Mouse (Mus musculus): ENCODE data around the gene Barhl1.

GRCm38 (mm10) chr2:28892796-28893195 is 23.7 kb downstream of the Barhl1 start:
- TF ChIP-seq POLR2AphosphoS2 (IDR thresholded peaks at IDR 0.05; ENCODE audit: insufficient read length, low read depth) (no peak), POLR2A (IDR thresholded peaks at IDR 0.05; ENCODE audit: insufficient read length, low read depth) (no peak), SRF (IDR thresholded peaks at IDR 0.05; ENCODE audit: control insufficient read depth, insufficient read length, low read depth) (no peak), MAX (IDR thresholded peaks at IDR 0.05; ENCODE audit: low read depth) (no peak), USF1 (IDR thresholded peaks at IDR 0.05; ENCODE audit: low read depth) (no peak), REST (IDR thresholded peaks at IDR 0.05; ENCODE audit: insufficient read depth, insufficient read length) (no peak), MYOG (IDR thresholded peaks at IDR 0.05; ENCODE audit: control insufficient read depth in 1 of 3, insufficient read depth in 1 of 3, insufficient read length in 2 of 3, low read depth in 2 of 3) (no peak), MYOD1 (IDR thresholded peaks at IDR 0.05; ENCODE audit: control insufficient read depth in 1 of 3, insufficient read length in 2 of 3, low read depth in 2 of 3) (no peak), TCF12 (IDR thresholded peaks at IDR 0.05; ENCODE audit: insufficient read depth, poor library complexity, severe bottlenecking) (no peak), TCF3 (IDR thresholded peaks at IDR 0.05; ENCODE audit: insufficient read length, low read depth) (no peak)

All from myocyte (in vitro differentiated cells).